Mouse (Mus musculus): ENCODE data around the gene Mboat1. TPM values are rescaled to one million over a fixed set of nuclear protein-coding genes. Genes with fewer than 3 reads are reported as not detected.
A peak's percentile ranks its signal among the peaks of the same experiment; 100 is the strongest.

Mboat1 gene
- 2.7 and 2.9 TPM in 2 replicates for polyA plus RNA-seq (2012; rRNA removed)

GRCm38 (mm10) chr13:30136243-30136922 lies at the start of gene Mboat1:
Gene Mboat1, plus strand, starts transcription at chr13:30136489.
- DNase-seq (ENCODE audit: extremely low spot score in 1 of 2, low spot score in 1 of 2), result peak in 1 of 2 experiments; percentile 38

DNA sequence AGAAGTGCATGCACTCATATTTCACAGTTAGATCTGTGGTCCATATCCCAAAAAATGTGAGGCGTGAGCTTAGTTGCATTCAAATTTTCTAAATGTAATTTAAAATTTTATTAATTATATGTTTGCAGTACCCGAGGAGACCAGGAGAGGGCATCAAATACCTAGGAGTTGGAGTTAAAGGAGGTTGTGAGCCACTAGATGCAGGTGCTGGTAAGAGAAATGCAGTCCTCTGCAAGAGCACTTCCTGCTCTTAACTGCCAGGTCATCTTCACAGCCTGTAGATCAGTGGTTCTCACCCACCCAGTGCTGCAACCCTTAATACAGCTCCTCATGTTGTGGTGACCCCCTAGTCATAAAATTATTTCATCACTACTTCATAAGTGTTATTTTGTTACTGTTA lies 43.2 kb upstream of the Mboat1 start:
- DNase-seq (ENCODE audit: extremely low spot score in 1 of 2, low spot score in 1 of 2), result peak in 1 of 2 experiments; percentile 15

DNA sequence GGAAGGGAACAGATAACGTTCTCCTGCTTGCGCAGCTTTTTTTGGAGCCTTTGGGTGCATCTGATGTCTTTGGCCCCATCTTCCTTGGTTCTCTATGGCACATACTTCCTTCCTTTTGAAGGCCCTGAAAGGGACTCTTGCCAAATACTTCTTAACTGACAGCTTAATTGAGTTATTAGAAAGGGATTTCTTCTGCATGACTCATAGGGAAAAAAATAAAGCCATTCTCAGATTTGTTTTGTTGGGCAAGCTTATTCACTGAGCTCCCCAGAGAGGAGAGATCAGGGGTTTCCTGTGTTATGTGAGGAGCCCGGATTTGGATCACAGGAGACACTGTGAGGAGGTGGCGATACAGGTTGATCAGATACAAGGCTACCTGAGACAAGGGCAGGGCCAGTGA lies 40.4 kb upstream of the Mboat1 start:
- no peak for DNase-seq (ENCODE audit: extremely low spot score in 1 of 2, low spot score in 1 of 2)

DNA sequence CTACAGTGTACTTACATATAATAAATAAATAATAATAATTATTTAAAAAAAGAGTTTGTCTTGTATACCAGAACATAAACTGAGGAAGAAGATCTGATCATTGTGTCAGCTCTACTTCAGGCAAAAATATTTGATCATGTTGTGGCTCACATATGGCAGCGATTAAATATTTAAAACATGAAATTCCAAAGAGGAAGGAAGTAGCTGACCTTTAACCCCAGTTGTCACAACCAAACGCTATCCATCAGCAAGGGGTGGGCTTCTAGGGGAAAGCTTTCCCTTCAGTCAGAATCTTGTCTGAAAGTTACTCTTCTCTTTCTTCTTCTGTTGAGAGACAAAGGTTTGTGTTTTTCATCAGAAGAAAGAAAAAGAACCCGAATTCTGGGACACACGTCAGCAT lies 39.8 kb upstream of the Mboat1 start:
- no peak for DNase-seq (ENCODE audit: extremely low spot score in 1 of 2, low spot score in 1 of 2)

GRCm38 (mm10) chr13:30109001-30109600 lies 27.2 kb upstream of the Mboat1 start:
- DNase-seq (ENCODE audit: extremely low spot score in 1 of 2, low spot score in 1 of 2), result peak in 1 of 2 experiments; percentile 2

GRCm38 (mm10) chr13:30115792-30116191 lies 20.5 kb upstream of the Mboat1 start:
- no peak for DNase-seq (ENCODE audit: extremely low spot score in 1 of 2, low spot score in 1 of 2)

- DNase-seq (ENCODE audit: extremely low spot score in 1 of 2, low spot score in 1 of 2), result no peak
These were observed 787 bp downstream of the Mboat1 start for GRCm38 (mm10) chr13:30136923-30137629.

DNA sequence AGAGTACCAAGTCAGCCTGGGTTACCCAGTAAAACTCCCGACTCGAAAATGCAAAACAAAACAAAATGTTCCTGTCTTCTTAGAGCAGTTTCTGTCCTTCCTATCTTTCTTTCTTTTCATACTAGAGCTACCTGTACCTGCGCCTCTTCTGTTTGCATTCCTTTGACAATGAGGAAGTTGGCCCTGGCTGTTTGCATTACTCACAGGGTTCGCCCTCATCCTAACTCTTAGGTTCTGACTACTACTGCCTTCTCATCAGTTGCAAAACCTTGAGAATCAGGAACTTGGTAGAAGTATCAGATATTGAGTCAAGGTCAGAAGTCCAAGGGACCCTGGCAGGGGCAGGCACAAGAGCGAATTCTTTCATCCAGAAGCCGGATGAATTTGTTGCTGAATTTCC lies 1.7 kb downstream of the Mboat1 start:
- no peak for DNase-seq (ENCODE audit: extremely low spot score in 1 of 2, low spot score in 1 of 2)

GRCm38 (mm10) chr13:30140149-30140548 lies 3.9 kb downstream of the Mboat1 start:
- no peak for DNase-seq (ENCODE audit: extremely low spot score in 1 of 2, low spot score in 1 of 2)

- DNase-seq (ENCODE audit: extremely low spot score in 1 of 2, low spot score in 1 of 2), result no peak
These were observed 4.4 kb downstream of the Mboat1 start for GRCm38 (mm10) chr13:30140646-30141045.

DNA sequence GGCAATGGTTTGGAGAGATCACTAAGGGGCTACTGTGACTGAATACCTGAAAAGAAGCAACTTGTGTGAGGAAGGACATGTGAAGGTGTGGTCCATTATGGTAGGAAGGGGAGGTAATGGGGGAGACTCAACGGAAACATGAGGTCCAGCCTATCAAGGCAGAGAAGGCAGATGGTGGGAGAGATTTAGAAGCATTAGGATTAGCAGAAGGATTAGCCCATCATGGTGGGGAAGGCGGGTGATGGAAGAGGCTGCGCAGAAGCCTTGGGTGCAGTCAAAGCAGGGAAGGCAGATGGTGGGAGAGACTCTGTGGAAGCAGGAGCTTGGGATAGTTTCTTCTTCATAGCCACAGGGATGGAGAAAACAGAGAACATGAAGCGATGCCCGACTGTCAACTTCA lies 5.7 kb downstream of the Mboat1 start:
- DNase-seq (ENCODE audit: extremely low spot score in 1 of 2, low spot score in 1 of 2), result no peak

GRCm38 (mm10) chr13:30146468-30146867 lies 10.2 kb downstream of the Mboat1 start:
- no peak for DNase-seq (ENCODE audit: extremely low spot score in 1 of 2, low spot score in 1 of 2)

DNA sequence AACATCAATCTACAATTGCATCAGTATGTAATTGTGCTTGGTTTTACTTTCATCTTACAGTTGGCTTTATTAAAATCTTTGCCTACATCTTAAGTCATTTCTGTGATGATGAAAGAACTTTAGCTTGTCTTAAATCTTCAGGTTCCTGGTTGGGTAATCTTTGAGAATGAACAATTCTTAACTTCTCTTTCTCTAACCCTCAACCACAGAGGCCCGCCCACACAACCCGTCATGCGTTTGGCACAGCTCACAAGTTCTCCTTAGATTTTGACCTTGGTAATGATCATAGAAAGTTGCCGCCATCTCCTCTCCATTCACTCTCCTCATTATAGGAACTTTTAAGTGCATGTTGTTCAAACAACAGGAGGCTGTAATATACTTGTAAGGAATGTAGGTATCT lies 18.0 kb downstream of the Mboat1 start:
- no peak for DNase-seq (ENCODE audit: extremely low spot score in 1 of 2, low spot score in 1 of 2)

- DNase-seq (ENCODE audit: extremely low spot score in 1 of 2, low spot score in 1 of 2), result no peak
These were observed 23.3 kb downstream of the Mboat1 start for GRCm38 (mm10) chr13:30159626-30160025.

DNA sequence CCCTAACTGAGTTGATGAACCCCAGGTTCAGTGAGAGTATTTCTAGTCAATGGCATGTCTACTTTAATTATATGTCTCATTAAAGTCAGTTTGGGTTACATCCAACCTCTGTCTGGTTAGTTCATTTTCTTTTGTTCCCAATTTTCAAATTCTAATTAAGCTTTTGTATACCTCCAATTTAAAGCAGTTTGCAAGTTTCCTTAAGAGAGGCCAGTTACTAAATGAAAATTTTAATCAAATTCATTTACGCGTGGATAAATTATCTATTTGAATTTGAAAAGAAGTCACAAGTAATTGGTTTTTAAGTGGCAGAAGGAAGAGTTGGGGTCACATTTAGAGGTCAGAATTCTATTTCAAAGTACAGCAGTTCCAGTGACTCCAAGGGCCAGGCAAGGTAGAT lies 27.2 kb downstream of the Mboat1 start:
- DNase-seq (ENCODE audit: extremely low spot score in 1 of 2, low spot score in 1 of 2), result no peak

DNA sequence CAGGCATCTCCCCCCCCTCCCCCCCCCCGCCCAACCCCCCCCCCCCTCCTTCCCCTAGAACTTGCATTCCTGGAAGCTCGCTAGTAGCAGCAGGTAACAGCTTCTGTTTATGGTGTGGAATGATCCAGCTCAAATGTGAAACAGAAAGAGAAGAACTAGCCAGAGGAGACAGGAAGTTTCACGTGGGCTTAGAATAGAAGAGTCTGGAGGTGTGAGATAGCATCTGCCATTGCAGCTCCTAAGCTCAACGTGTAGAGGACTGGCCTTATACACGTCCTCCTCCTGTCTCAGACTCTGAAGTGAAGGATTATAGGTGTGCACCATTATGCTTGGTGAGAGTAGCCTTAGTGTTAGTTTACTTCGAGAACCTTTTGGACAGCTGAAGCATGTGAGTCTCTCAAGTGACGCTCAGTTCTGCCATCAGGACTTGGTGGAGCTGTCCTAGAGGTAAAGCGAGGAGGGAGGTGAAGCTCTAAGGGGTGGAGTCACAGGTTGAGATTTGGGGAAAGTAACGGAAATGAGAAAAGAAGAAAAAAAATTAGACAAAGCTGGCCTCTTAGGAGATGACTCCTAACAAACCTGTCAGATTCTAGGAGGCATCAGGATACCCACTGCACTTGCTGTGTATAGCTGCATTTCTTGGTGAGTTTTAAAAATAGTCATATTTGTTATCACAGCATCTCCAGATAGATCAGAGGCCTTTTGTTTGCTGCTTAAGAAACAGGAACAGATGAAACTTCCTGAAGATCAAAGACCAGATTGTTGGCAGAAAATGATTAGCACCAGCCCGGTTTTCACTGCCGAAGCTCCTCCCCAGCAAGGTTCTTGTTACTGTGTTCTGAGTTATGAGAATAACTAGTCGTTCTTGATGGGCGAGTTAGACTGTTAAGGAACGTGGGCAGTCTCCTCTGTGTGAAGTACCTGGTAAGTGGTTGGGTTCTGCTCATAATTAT lies 30.1 kb downstream of the Mboat1 start:
- DNase-seq (ENCODE audit: extremely low spot score in 1 of 2, low spot score in 1 of 2), result peak in 1 of 2 experiments; percentile 5

GRCm38 (mm10) chr13:30167499-30167898 lies 31.2 kb downstream of the Mboat1 start:
- no peak for DNase-seq (ENCODE audit: extremely low spot score in 1 of 2, low spot score in 1 of 2)

DNA sequence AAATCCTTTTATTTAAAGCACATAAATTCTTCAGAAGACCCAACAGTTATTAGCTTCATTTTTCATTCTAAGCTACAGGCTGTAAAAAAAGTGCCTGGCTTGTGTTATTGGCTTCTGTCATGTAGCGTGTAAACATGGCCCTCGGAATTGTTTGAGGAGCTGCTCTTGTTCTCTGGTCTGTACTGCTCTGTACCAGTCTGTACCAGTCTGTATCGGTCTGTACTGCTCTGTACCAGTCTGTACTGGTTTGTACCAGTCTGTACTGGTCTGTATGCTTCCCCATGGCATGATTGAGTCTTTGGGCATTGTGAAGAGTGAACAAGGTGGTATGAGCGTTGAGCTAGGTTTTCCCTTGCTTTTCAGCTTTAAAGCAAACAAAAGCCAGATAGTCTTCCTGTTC lies 32.5 kb downstream of the Mboat1 start:
- no peak for DNase-seq (ENCODE audit: extremely low spot score in 1 of 2, low spot score in 1 of 2)

DNA sequence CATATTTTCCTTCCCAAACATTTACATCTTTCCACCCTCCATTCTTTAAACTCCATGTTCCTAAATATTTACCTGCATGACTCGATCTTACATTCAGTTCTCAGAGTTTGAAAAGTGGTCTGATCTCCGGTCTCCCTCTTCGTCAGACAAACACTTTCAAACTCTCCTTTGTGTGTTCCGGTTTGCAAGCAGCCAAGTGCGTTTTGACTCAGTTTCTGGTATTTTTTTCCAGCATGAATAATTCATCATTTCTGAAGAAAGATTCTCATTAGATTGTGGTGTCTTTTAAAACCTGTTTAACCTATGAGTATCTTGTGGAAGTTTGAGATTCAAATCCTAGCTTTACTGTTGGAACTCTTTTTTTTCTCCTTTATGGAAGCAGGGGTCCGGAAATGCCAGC lies 33.8 kb downstream of the Mboat1 start:
- no peak for DNase-seq (ENCODE audit: extremely low spot score in 1 of 2, low spot score in 1 of 2)

DNA sequence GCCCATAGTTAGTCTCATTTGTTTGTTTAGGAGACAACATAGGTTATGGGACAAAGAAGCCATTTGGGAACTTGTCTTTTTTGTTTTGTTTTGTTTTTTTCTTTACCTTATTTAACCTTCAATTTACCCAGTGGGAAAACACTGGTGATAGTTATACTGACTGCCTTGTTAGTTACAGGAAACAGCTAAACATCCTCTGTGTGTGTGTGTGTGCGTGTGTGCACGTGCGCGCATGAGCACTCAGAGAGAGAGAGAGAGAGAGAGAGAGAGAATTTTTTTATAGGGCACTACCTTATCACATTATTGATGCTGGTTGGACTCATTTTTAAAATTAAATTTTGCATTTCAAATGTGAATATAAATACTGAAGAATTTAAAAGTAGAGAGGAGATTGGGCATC lies 38.3 kb downstream of the Mboat1 start:
- no peak for DNase-seq (ENCODE audit: extremely low spot score in 1 of 2, low spot score in 1 of 2)

DNA sequence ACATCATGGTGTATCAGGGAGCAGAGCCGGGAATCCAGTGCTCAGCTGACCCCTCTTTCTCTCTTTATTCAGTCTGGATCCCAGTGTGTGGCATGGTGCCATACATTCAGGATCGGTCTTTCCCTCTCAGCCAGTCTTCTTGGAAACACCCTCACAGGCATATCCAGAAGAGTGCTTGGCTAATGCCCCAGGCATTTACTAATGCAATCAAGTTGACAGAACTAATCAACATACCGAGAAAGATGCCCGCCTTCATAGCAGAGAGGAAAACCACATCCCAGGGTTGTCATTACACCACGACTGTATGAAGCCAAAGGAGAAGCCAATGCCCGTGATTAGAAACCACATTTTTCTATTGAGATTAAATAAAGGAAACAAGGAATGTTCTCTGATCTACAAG lies 41.1 kb downstream of the Mboat1 start:
- no peak for DNase-seq (ENCODE audit: extremely low spot score in 1 of 2, low spot score in 1 of 2)
